Mouse (Mus musculus): Measurements from ENCODE around the gene Olfr655. TPM values are rescaled to one million over a fixed set of nuclear protein-coding genes. Genes with fewer than 3 reads are reported as not detected.

Olfr655 gene
- not detected for polyA plus RNA-seq (2012; fragmentation: generic; extraction: Trizol)

DNA sequence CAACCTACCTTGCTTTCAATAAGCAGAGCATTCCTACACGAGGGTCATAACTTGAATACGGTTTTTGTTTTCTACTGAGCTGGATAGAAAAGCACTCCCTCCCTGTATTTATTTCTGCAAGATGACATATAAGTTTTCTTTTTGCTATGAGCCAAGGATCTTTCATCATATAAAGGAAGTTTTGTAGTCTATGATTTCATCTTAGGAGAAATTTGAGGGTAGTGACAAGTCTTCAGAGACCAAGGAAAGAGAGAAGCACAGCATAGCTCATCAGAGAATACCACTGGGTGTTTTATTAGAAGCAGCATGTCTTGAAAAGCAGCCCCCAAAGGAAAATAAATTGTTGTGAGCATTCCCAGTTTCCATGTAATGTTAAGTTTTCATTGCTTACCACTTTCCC, at the start of gene Olfr655:
TSS of gene Olfr655 (minus strand) at position 101 of the 400 bp plus-strand sequence.

DNA sequence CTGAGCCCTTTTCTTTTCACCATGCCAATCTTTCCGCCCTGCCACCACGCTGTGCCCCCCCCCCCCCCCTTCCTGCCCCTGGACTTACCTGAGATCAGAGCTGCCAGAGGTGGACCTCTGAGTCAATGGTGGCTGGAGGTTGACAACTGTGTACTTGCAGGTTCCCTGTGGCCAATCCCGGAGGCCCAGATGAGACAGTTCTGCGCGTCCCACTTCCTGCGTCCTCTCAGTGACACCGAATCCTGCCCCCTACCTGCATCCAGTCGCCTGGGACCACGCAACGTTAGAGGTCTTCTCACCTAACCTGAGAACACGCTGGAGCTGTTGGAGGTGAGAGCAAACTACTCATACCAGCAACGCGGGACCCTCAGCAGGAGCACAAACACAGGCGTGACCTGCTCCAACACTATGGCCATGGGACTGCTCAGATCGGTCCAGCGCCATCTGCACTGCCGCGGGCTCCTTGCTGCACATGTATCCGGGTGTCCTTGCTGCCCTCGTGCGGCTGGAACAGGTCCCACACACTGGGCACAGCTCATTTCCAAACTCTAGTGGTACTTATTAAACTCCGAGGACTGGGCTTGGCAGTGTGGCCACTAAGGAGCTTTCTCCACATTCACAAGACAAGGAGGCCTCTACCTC, 45.4 kb upstream of the Olfr655 start, which contains the start of gene Olfr658:
TSS of gene Olfr658 (minus strand) at position 465 of the 642 bp plus-strand sequence.

DNA sequence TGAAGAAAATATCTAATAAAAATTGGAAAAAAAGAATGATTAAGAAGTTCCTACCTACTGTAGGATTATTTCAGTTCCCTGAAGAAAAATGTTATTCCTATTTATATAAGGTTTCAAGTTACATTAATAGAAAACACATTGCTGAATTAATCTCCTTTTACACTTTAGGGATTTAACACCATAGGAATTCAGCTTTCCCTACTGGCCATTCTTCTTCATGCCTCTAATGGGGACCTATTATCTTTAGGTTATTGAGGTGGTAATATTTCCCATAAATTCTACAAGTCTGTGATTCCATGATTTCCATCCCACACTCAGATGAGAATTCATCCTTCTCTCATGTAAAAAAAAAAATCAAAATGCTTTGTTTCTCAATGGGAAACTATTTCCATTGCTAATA, 22.9 kb upstream of the Olfr655 start, which contains the start of gene Olfr657:
TSS of gene Olfr657 (plus strand) at position 301 of the 400 bp plus-strand sequence.

DNA sequence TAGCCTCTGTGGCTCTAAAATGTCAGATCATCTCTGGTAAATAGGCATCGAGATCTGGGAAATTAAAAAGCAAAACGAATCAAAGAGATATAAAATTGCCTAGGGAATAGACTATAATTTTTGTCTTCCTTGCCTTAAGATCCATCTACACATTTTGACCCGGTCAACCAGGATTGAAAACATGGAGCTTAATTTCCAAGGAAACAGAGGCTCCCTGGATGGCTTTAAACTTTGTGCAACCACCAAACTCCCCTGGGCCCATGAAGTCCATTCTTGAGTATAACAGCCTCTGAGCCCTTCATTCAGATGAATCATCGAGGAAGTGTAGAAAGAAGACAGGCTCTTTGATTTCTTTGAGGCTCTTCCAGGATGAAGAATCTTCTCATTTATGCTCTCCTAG, 12.1 kb upstream of the Olfr655 start, which contains the start of gene Olfr656:
TSS of gene Olfr656 (plus strand) at position 301 of the 400 bp plus-strand sequence.

DNA sequence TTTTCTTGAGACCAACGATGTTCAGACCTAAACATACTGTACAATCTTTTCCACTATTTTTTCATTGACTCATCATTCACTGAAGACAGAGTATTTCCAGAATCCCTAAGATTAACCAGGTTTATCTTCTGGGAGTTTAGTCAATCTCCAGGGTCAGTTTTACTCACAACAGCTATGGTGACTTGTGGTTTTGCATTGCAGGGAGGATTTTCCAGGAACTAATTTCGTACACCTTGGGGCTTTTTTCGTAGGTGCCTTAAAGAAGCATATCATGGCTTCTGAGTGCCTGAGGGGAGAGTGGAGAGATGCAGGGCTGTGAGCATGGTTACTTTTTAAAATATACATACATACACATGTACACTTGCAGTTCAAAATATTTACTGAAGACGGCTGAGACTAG, 14.9 kb downstream of the Olfr655 start, which contains the start of gene Olfr654:
TSS of gene Olfr654 (plus strand) at position 301 of the 400 bp plus-strand sequence.

DNA sequence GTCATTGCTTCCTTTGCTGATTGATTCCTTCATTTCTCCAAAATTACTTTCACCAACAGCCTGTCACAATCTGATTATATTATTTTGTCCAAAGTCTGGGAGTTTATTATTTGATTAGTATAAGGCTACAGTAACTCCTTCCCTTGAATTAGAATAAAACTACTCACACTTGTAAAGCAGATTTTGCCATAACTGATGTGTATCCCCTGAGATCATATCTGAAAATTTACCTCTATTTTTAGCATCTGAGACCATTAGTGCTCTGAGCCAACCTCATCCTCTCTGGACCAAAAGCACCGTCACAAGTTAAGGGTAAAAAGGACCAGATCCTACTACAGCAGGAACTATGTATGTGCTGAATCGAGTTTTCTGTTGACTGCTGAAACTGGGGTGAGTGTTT, 24.6 kb downstream of the Olfr655 start, which contains the start of gene Olfr653:
TSS of gene Olfr653 (plus strand) at position 301 of the 400 bp plus-strand sequence.

DNA sequence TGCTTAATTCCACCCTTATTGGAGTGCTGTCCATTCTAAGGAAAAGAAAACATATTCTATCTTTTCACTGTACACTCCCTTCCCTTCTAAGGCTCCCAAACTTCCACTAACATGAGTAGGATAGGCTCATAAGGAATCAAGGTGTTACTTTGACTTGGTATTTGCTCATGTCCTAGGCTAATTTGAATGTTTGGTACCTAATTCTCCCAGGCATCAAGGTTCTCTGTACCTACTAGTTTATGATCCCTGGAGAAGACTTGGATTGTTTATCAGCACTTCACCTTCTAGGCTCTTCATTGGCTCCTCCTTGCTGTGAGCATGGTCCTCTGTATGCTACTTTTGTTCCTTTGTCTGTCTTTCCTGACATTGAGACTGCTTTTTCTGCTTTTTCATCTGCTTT, 41.0 kb downstream of the Olfr655 start, which contains the start of gene Olfr652:
TSS of gene Olfr652 (plus strand) at position 301 of the 400 bp plus-strand sequence.

DNA sequence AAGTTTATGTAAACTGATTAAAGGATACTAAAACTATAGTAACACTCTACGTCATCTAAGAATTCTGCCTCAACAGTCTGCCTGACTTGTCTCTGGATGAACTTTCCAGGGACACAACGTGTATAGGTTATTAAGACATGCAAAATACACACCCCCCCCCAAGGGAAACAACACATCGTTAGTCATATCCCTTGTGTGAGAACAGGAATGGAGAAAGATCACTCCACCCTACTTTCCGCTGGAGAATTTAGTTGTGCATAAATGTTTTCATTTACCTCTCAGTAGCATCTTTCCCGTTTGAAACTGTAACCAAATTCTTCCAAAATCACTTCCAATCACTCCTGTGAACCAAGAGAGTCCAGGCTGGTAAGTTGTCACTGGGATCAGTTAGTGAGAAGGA, 51.7 kb downstream of the Olfr655 start, which contains the start of gene Olfr651:
TSS of gene Olfr651 (plus strand) at position 301 of the 400 bp plus-strand sequence.

Other genes starting within 250 kb of the Olfr655 start
- 1 to 10 TPM in 1 of 2 experiments, under 1 TPM in 1; 0.13 to 3.7 TPM for gene Trim12c, start 248.4 kb downstream of the Olfr655 start, polyA plus RNA-seq (2012; fragmentation: generic; extraction: Trizol)
- not detected for gene Trim30b, start 231.9 kb downstream of the Olfr655 start, polyA plus RNA-seq (2012; fragmentation: generic; extraction: Trizol)
- gene Trim30c, start 200.9 kb downstream of the Olfr655 start, polyA plus RNA-seq (2012; fragmentation: generic; extraction: Trizol): not detected
- 1 to 10 TPM in 1 of 2 experiments, not detected in 1; 1.7 TPM for gene Trim30a, start 136.6 kb downstream of the Olfr655 start, polyA plus RNA-seq (2012; fragmentation: generic; extraction: Trizol)
- gene Trim30d, start 93.9 kb downstream of the Olfr655 start, polyA plus RNA-seq (2012; fragmentation: generic; extraction: Trizol): under 1 TPM in 1 of 2 experiments, not detected in 1; 0.73 TPM
- gene Olfr651, start 51.6 kb downstream of the Olfr655 start, polyA plus RNA-seq (2012; fragmentation: generic; extraction: Trizol): not detected
- gene Olfr652, start 40.9 kb downstream of the Olfr655 start, polyA plus RNA-seq (2012; fragmentation: generic; extraction: Trizol): not detected
- gene Olfr653, start 24.5 kb downstream of the Olfr655 start, polyA plus RNA-seq (2012; fragmentation: generic; extraction: Trizol): not detected
- gene Olfr654, start 14.8 kb downstream of the Olfr655 start, polyA plus RNA-seq (2012; fragmentation: generic; extraction: Trizol): not detected
- not detected for gene Olfr656, start 12.2 kb upstream of the Olfr655 start, polyA plus RNA-seq (2012; fragmentation: generic; extraction: Trizol)
- not detected for gene Olfr657, start 23.0 kb upstream of the Olfr655 start, polyA plus RNA-seq (2012; fragmentation: generic; extraction: Trizol)
- gene Olfr658, start 45.5 kb upstream of the Olfr655 start, polyA plus RNA-seq (2012; fragmentation: generic; extraction: Trizol): not detected
- not detected for gene Olfr659, start 65.0 kb upstream of the Olfr655 start, polyA plus RNA-seq (2012; fragmentation: generic; extraction: Trizol)
- gene Olfr661, start 84.7 kb upstream of the Olfr655 start, polyA plus RNA-seq (2012; fragmentation: generic; extraction: Trizol): not detected
- gene Usp17le, start 175.7 kb upstream of the Olfr655 start, polyA plus RNA-seq (2012; fragmentation: generic; extraction: Trizol): under 1 TPM; 0.01 to 0.18 TPM
- under 1 TPM; 0.05 to 0.08 TPM for gene Usp17lb, start 240.8 kb upstream of the Olfr655 start, polyA plus RNA-seq (2012; fragmentation: generic; extraction: Trizol)